Mouse (Mus musculus): ENCODE measurements around the gene Mef2b.

DNA sequence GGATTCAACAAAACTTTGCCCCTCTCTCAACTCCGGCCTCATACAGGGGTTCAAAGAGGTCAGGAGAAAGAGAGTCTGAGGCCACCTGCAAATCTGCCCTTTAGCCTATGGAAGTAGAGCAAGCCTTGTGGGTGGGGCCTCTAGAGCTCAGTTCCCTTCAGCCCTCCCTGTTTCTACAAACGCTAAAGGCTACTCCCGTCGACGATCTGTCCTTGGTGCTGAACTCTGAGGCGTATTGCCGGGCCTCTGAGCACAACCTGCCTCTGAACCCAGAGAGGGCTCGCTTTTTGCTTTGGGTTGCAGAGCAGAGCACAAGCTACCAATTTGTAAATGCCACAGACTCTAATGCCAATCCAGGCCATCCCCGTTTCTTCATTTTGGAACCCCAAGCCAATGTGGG, 21.9 kb upstream of the Mef2b start:
- no peak for TF ChIP-seq CTCF (IDR thresholded peaks at IDR 0.05; ENCODE audit: borderline replicate concordance, control insufficient read depth, extremely low read depth, insufficient read depth, low read length, poor library complexity)
- TF ChIP-seq POLR2A (IDR thresholded peaks at IDR 0.05; ENCODE audit: control insufficient read depth, extremely low read depth, insufficient read depth, low read length, poor library complexity): no peak
